Mouse (Mus musculus) MEL (cell line): ENCODE results near the gene Cdc42bpb.

ENCODE experiments used
- GABPA ChIP-seq: IDR thresholded peaks from 2 replicates; pipeline ENCODE4 v1.6.1; 2012; ENCODE audit warnings: low read depth, mild to moderate bottlenecking, inconsistent platforms, low read length, improper control_type of control experiment, moderate library complexity
- TAL1 ChIP-seq: IDR thresholded peaks from 2 replicates; pipeline ENCODE4 v1.6.1; 2012; ENCODE audit warnings: mild to moderate bottlenecking, inconsistent platforms, low read length, moderate library complexity, mixed read lengths

DNA sequence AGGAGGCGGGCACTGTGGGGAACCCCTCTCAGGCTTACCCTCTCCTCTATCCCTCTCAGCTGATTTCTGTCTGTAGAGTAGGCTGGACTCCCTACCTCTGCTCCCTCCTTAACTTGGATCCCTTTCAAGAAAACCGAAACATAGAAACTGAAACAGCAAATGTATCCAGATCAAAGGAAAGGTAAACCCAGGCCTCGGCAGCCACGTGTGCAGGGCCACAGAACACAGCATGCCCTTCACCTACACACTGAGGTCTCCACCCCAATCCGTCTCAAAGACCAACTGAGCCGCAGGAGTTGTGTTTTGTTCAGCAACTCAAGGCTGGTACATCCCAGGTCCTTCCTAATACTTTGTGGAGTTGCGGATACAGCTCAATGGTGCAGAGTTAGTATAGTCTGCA is 10.5 kb downstream of the Cdc42bpb start:
- TF ChIP-seq GABPA: no peak
- TF ChIP-seq TAL1: no peak
